Mouse (Mus musculus): ENCODE measurements around the gene Aida. TPM values are rescaled to one million over a fixed set of nuclear protein-coding genes. Genes with fewer than 3 reads are reported as not detected.
A peak's percentile ranks its signal among the peaks of the same experiment; 100 is the strongest.

Gene Aida
- total and polyA plus RNA-seq, 3 experiments, result 17.7 to 36.0 TPM; not detected in 1

DNA sequence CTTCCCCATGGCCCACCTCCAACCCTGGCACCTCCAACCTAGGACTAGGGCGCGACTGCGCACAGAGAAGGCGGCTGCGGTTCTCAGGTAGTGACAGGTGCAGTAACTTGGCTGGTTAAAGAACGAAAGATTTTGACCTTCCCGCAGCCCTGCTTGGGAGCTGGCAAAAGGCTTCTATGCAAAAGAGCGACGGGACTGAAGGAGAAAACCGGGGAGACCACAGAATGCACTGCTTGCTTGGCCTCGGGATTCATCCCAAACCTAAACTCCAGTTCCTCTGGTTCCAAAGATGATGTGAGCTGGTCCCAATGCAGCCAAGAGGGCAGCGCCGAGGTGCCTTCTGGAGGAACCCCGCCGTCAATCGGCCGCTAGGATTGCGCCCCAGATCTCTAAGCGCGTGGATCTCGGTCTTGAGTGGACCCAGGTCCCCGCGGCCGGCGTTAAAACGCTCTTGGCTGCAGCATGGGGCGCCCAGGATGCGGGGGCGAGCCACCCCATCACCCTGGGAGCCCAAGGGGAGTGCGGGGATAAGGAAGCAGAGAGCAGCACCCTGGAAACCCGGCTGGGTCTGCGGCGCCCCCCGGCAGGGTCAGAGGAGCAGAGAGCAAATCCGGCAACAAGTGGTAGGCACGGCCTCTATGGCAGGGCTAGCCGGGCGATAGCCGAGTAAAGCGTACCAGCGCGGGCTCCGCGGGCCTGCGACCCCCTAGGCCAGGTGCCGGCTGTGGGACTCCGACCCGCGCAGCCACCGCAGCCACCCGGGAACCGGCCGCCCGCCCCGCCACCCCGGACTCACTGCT is 72.4 kb downstream of the Aida start:
- peaks cover 4% of the 10 kb centered on the region; the same call in 1 of the 2 replicates for H3K79me2 ChIP-seq (ENCODE audit: control insufficient read depth, insufficient read depth, low read length, poor library complexity)

DNA sequence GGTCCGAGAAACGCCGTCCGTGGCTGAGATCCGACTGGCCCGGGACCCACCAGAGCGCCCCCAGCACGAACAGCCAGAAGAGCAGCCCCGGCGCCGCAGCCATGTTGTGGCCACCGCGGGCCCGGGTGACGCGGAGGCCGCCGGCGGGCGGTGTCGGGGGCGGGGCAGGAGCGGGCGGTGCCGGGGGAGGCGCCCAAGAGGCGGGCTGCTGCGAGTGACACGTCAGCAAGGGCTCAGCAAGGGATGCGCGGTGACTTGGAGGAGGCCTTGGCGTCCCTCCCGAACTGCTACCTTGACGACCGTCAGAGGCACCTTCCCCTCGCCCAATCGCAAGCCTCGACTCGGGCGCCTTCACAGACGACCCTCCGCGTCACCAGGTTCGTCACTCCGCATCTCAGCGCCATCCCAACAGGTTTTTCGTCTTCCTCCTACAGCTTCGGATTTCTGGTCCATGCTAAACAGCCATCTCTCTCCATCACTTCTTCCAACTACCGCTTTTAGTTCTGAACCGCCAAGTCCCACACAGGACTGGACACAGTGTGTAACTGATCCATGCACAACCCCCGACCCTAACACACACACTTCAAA is 73.1 kb downstream of the Aida start, which contains the start of gene Mia3:
TSS of gene Mia3 (minus strand) at position 127 of the 588 bp plus-strand sequence.
- Histone ChIP-seq H3K9ac (ENCODE audit: control insufficient read depth, low read depth, low read length, poor library complexity, severe bottlenecking) (peak within 1 kb of the TSS; percentile 89), H3K9me3 (replicated peaks; ENCODE audit: insufficient read depth, low read length) (no peaks in the 10 kb centered on the region), H3K27me3 (ENCODE audit: control insufficient read depth in 1 of 2, insufficient read depth in 2 of 2, low read length in 2 of 2) (peaks cover 0 to 2% of the 10 kb centered on the region in 2 experiments; a peak in 1 of 4 replicates), H3K79me2 (ENCODE audit: control insufficient read depth, insufficient read depth, low read length, poor library complexity) (peaks cover 4% of the 10 kb centered on the region; the same call in 1 of the 2 replicates), H3K36me3 (ENCODE audit: control insufficient read depth in 1 of 2, insufficient read depth in 2 of 2, low read length in 2 of 2) (peaks cover 0 to 2% of the 10 kb centered on the region in 2 experiments; a peak in 1 of 4 replicates), H3K4me3 (ENCODE audit: control insufficient read depth in 1 of 2, insufficient read depth in 1 of 2, low read depth in 2 of 2, low read length in 2 of 2) (peak within 1 kb of the TSS; percentile 79 to 94), H3K4me1 (ENCODE audit: control insufficient read depth in 1 of 2, insufficient read depth in 2 of 2, low read length in 2 of 2) (peaks cover 0 to 10% of the 10 kb centered on the region in 2 experiments; a peak in 2 of 4 replicates), H3K27ac (ENCODE audit: control insufficient read depth, low read depth, low read length) (no peak within 1 kb of the TSS)
- peak; percentile 97 for DNase-seq (ENCODE audit: low read depth, low spot score)
- TF ChIP-seq NELFE (IDR thresholded peaks at IDR 0.05; ENCODE audit: low read depth, low read length), result peak; percentile 69; the same call in 1 of the 2 replicates
- 0 out of 2 replicates have a peak, but pooled peaks have one; percentile 34 for TF ChIP-seq ZMIZ1 (IDR thresholded peaks at IDR 0.05; ENCODE audit: low read depth, low read length)
- no peak for TF ChIP-seq TAL1 (IDR thresholded peaks at IDR 0.05; ENCODE audit: low read length)
- TF ChIP-seq E2F4 (IDR thresholded peaks at IDR 0.05; ENCODE audit: borderline replicate concordance, low read depth, low read length), result 0 out of 2 replicates have a peak, but pooled peaks have one; percentile 28
- TF ChIP-seq SIN3A (IDR thresholded peaks at IDR 0.05; ENCODE audit: low read length), result peak; percentile 66
- TF ChIP-seq KAT2A (conservative IDR thresholded peaks at IDR 0.05; ENCODE audit: low read depth, low read length), result no peak
- no peak for TF ChIP-seq JUND (IDR thresholded peaks at IDR 0.05; ENCODE audit: low read depth, low read length)
- TF ChIP-seq ZNF384 (IDR thresholded peaks at IDR 0.05; ENCODE audit: low read depth, low read length), result no peak
- 0 out of 2 replicates have a peak, but pooled peaks have one; percentile 28 for TF ChIP-seq TBP (IDR thresholded peaks at IDR 0.05; ENCODE audit: low read depth, low read length)
- 0 out of 6 replicates have a peak, but pooled peaks of 1 of the 3 experiments have one; percentile 18 for TF ChIP-seq CTCF (IDR thresholded peaks at IDR 0.05 in 2 of 3, conservative IDR thresholded peaks at IDR 0.05 in 1 of 3; ENCODE audit: control insufficient read depth in 1 of 3, insufficient read depth in 1 of 3, low read depth in 2 of 3, low read length in 3 of 3, poor library complexity in 1 of 3, severe bottlenecking in 1 of 3)
- TF ChIP-seq BHLHE40 (IDR thresholded peaks at IDR 0.05; ENCODE audit: borderline replicate concordance, low read depth, low read length), result no peak
- 0 out of 2 replicates have a peak, but pooled peaks have one; percentile 17 for TF ChIP-seq ELF1 (IDR thresholded peaks at IDR 0.05; ENCODE audit: low read depth, low read length)
- no peak for TF ChIP-seq POLR2AphosphoS5 (IDR thresholded peaks at IDR 0.05; ENCODE audit: borderline replicate concordance, low read depth, low read length)
- TF ChIP-seq USF1 (IDR thresholded peaks at IDR 0.05; ENCODE audit: low read depth, low read length), result no peak
- TF ChIP-seq MAZ (IDR thresholded peaks at IDR 0.05; ENCODE audit: low read depth, low read length), result peak; percentile 55; the same call in 1 of the 2 replicates
- TF ChIP-seq ZC3H11A (IDR thresholded peaks at IDR 0.05; ENCODE audit: low read depth, low read length), result no peak
- no peak for TF ChIP-seq CHD2 (IDR thresholded peaks at IDR 0.05; ENCODE audit: low read length)
- TF ChIP-seq TCF12 (IDR thresholded peaks at IDR 0.05; ENCODE audit: low read depth, low read length), result peak; percentile 19; the same call in 1 of the 2 replicates
- no peak for TF ChIP-seq MAFK (IDR thresholded peaks at IDR 0.05; ENCODE audit: borderline replicate concordance, low read depth, low read length)
- TF ChIP-seq ZKSCAN1 (IDR thresholded peaks at IDR 0.05; ENCODE audit: low read depth, low read length), result no peak
- TF ChIP-seq USF2 (IDR thresholded peaks at IDR 0.05; ENCODE audit: borderline replicate concordance in 1 of 2, insufficient read depth in 1 of 2, low read depth in 1 of 2, low read length in 2 of 2), result no peak
- TF ChIP-seq MEF2A (IDR thresholded peaks at IDR 0.05; ENCODE audit: extremely low read depth, insufficient replicate concordance, low read depth, low read length, poor library complexity, severe bottlenecking), result no peak
- no peak; the same call in 1 of the 2 replicates for TF ChIP-seq ETS1 (IDR thresholded peaks at IDR 0.05; ENCODE audit: low read depth, low read length)
- TF ChIP-seq GATA1 (IDR thresholded peaks at IDR 0.05; ENCODE audit: low read depth, low read length), result no peak
- peak; percentile 43; the same call in 1 of the 2 replicates for TF ChIP-seq MAX (IDR thresholded peaks at IDR 0.05; ENCODE audit: low read length)
- no peak for TF ChIP-seq POLR2AphosphoS2 (IDR thresholded peaks at IDR 0.05; ENCODE audit: low read length)

More for the DNA sequence above, 72.4 kb downstream of the Aida start:
- no peak for TF ChIP-seq USF2 (IDR thresholded peaks at IDR 0.05; ENCODE audit: borderline replicate concordance in 1 of 2, insufficient read depth in 1 of 2, low read depth in 1 of 2, low read length in 2 of 2)
- TF ChIP-seq POLR2AphosphoS2 (IDR thresholded peaks at IDR 0.05; ENCODE audit: low read length), result no peak
- TF ChIP-seq MXI1 (IDR thresholded peaks at IDR 0.05; ENCODE audit: low read depth, low read length), result no peak
- TF ChIP-seq ELF1 (IDR thresholded peaks at IDR 0.05; ENCODE audit: low read depth, low read length), result no peak
- no peak for TF ChIP-seq SIN3A (IDR thresholded peaks at IDR 0.05; ENCODE audit: low read length)
- H3K36me3 ChIP-seq (ENCODE audit: control insufficient read depth in 1 of 2, insufficient read depth in 2 of 2, low read length in 2 of 2), result peaks cover 0 to 4% of the 10 kb centered on the region in 2 experiments; a peak in 2 of 4 replicates
- H3K27ac ChIP-seq (ENCODE audit: control insufficient read depth, low read depth, low read length), result no peak overlapping the region
- H3K9me3 ChIP-seq (replicated peaks; ENCODE audit: insufficient read depth, low read length), result no peaks in the 10 kb centered on the region
- no peaks in the 10 kb centered on the region for H3K27me3 ChIP-seq (ENCODE audit: control insufficient read depth in 1 of 2, insufficient read depth in 2 of 2, low read length in 2 of 2)
- peak overlapping the region; percentile 89 for H3K9ac ChIP-seq (ENCODE audit: control insufficient read depth, low read depth, low read length, poor library complexity, severe bottlenecking)
- H3K4me3 ChIP-seq (ENCODE audit: control insufficient read depth in 1 of 2, insufficient read depth in 1 of 2, low read depth in 2 of 2, low read length in 2 of 2), result peak overlapping the region; percentile 79 to 94
- H3K4me1 ChIP-seq (ENCODE audit: control insufficient read depth in 1 of 2, insufficient read depth in 2 of 2, low read length in 2 of 2), result peaks cover 0 to 13% of the 10 kb centered on the region in 2 experiments; a peak in 2 of 4 replicates
- DNase-seq (ENCODE audit: low read depth, low spot score), result no peak

All from MEL (cell line).